Mouse (Mus musculus): ENCODE measurements around the gene Capn13.
"Not testable (repeated sequence)": the region's sequence is repeated elsewhere in the genome, so short reads cannot be mapped to it uniquely, and the experiment has no call there.

The Capn13 gene

DNA sequence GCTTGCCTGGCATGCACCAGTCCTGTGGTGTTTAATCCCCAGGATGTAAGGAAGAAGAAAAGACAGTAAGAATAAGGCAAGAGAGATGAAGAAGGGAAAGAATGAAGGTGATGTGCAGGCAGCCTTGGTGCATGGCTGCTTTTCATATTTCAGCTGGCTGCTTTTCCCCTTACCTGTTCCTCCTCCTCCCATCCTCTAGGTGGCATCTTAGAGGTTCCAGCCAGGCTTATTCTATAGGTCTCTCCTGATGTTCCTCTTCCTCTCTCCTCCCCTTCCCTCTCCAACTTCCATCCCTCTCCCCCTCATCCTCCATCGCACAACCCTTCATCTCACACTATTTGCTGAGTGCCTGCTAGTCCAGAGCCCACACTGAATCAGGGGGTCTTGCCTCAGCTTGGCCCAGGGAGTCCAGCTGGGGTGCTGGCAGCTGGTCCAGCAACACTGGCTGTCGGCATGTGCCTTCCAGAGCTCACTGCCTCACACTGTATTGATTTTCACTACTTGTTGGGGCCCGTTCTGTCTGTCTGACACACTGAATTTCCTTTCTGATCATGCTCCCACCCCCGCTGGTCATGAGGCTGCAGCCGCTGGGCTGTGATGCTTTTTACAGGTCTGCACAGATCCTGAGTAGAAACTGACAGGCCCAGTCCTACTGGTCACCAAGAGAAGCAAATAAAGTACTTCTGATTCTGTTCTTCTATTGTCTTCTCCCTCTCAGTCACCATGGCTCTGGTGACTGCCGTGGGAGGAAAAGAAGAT is 56.9 kb downstream of the Capn13 start:
- peak; percentile 4 for DNase-seq (ENCODE audit: low read depth, low spot score)

DNA sequence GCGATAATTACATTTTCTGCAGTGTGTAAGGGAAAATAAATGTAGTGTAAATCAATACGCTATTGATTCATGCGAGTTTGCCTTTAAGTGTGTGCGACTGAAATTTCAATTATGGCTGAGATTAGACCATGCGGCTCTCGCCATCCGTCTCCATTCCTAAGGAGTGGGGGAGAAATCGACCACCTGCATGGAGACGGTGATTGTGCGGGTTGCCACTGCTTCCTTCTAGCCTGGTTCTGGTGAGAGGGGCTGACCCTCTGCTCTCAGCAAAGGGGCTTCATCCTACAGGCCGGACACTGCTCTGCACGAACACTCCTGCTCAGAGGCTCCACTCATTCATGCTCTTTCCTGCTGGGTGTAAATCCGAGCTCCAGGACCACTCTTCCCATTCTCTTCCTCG is 58.0 kb downstream of the Capn13 start:
- no peak for DNase-seq (ENCODE audit: low read depth, low spot score)

DNA sequence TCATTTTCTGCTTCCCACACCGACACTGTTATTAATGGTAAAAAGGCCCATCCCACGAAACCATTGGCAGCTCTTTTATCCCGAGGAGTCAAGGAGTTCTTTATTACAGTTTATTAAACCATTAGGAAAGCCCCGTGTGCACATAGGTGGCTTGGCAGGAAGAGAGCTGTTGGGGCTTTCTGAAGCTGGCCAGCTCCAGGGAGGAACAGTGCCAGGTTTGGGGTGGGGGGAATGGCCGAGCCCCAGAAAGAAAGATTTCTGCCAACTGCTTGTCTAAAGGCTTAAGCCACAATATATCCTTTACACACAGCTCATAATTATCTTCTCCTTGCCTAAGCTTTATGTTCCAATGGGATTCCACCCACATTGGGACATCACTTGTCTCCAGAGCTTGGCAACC is 71.6 kb downstream of the Capn13 start:
- no peak for DNase-seq (ENCODE audit: low read depth, low spot score)

DNA sequence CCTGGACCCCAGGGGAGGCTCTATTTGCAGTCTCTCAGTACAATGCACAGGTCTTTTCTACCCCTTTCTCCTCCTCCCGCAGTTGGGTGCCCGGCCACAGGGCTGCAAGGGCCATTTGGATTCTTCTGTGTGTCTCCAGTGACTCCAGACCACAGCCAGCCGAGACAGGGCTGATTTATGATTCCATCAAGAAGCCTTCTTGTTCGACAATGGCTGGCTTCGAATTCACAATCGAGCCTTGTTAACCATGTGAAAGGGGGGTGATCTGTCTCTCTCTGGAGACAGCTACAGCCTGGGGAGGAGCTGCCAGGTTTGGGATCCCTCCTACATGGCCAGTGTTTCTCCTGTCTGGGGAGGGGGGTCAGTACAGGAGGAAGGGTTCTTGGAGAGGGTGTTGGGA is 75.4 kb downstream of the Capn13 start:
- DNase-seq (ENCODE audit: low read depth, low spot score), result no peak

DNA sequence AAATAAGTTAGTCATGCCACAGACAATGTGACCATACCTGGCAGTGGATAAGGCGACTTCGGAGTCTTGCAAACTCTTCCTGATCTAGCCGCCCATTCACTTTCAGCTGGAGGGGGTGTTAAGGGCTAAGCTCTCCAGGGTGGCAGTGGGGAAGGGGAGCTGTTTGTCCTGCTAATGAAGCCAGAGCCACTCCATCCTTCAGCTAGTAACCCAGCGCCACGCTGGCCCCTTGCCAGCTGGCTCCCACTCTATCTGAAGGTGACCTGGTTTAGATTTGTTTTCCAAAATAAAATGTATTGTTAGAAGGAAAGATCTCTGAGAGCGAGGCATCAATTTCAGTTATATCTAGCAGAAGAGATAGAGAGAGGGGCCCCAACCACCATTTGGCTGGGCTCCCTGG is 75.9 kb downstream of the Capn13 start:
- no peak for DNase-seq (ENCODE audit: low read depth, low spot score)

DNA sequence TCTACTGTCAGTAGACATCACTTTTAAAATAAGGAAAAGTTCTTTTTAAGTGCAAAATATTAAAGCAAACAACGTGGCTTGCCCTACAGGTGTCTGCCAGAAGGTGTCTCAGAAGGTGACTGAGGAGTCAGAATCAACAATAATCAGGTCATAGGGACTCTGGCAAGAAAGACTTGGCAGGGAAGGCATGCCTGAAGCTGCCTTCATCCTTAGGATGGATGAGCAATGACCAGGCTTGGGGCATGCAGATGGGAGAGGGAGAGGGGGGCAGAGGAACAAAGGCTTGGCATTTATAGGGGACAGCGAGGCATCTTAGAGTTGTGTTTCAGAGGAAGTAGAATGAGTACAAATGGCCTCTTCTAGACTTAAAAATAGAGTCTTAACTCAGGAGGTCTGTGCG is 76.7 kb downstream of the Capn13 start:
- DNase-seq (ENCODE audit: low read depth, low spot score), result no peak

DNA sequence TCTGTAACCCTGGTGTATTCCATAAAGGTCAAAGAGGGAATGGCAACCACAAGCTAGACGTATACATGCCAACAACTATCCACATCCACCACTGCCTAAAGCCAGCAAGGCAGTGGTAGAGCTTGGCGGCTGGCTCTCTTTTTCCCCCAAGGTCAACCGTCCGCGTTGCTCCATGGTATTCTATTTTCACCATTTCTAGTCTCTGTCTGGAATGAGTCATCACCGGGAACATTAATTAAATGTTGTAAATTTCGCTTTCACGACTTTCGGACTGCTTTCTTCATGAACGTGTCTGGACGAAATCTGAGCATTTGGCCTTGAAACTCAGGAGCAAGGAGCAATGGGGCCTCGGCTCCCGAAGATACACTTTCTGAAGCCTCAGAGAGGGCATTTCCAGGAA is 85.9 kb downstream of the Capn13 start:
- DNase-seq (ENCODE audit: low read depth, low spot score), result no peak

DNA sequence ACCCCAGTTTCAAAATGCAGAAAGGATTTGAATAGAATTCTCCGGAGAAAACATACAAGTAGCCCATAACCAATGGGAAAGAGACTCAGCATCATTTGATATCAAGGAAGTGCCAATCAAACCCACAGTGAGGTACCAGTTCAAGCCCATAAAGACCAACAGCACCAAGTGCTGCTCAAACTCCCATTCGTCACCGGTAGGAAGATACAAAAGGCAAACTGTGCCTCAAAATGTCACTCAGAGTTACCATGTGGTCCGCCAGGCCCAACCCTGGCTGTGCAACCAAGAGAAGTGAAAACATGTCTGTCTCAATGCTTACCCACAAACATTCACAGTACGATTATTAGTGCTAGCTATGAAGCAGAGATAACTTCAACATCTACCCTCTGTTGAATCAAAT is 89.2 kb downstream of the Capn13 start:
- no peak for DNase-seq (ENCODE audit: low read depth, low spot score)

DNA sequence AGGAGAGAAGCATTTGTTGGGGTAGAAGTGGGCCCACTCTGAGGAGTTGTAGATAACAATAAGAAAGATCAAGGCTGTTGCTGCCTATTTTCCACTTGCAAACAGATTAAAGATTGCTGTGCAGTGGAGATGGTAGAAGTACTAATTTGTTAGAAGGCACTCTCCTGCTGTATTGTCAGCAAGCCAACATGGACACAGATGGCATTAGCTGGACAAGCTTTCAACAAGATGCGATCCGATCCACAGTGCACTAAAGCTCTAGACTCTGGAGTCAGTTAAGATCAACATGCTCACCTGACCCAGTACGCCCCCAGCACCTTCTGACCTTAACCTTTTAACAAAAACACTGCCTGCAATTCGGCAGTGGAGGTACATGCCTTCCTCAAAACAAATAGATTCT is 92.0 kb downstream of the Capn13 start:
- no peak for DNase-seq (ENCODE audit: low read depth, low spot score)

DNA sequence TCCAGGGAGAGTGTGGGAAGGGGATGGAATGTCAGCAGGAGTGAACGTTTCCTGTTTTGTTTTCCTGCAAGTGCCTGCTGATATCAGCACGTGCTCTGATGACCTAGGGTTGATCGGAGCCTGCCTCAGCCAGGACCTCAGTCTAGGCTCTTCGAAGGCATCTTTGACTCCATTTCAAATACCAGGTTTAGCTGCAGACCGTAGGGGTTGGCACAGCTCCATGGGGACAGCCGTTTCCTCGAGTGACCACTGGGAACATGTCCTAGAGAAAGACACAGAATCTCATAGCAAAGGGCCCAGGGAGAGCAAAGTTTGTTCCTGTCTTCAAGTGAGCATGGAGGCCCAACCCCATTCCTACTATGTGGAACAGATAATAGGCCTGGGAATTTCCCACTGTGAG is 94.0 kb downstream of the Capn13 start:
- peak; percentile 24 for DNase-seq (ENCODE audit: low read depth, low spot score)

DNA sequence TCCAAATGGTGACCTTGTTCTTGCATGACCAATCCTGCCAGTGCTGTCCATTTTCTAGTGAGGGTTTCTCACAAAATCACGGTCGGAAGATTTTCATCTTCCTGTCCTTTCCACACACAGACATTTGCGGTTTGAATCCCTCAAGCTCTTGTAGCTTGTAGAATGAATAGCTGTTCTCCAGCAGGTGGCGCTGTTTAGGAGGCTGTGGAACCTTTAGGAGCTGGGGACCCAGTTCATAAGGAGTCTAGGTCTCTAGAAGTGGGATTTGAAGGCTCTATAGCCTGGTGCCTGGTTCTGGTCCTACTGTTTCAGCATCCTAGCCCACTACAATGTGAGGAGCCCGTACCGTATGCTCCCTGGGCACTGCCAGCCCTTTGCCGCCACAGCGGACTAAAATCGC is 95.0 kb downstream of the Capn13 start:
- peak; percentile 88 for DNase-seq (ENCODE audit: low read depth, low spot score)

DNA sequence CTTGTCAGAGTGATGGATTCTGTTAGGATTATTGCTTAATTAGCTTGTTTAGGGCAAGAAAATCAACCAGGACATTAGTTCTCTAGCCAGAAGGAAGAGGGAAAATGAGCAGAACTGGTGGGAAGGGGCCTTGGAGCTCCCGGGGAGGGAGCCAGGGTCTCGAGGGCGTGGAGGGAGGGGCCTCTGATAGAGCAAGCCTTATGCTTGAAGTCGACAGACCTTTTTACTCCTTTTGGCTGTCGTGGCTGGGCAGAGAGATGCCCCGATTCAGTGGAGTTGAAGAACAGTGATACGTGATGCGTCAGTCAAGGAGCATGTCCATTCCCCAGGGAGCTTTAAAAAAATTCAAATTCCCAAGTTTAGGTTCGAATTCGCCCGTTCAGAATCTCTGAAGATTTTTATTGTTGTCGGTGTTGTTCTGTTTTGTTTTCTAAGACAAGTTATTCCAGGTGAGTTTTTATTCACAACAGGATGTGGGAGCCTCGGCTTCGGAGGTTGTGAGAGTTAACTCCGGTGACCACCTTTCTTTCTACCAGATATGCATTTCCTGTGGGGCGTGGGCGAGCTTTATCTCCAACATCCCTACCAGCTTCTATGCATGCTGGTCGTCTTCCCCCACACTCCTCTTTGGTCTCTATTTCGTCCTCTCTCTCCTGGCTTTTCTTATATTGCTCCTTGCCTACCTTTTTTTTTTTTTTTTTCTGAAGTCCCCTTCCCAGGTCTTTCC is 96.4 kb downstream of the Capn13 start:
- no peak for DNase-seq (ENCODE audit: low read depth, low spot score)

DNA sequence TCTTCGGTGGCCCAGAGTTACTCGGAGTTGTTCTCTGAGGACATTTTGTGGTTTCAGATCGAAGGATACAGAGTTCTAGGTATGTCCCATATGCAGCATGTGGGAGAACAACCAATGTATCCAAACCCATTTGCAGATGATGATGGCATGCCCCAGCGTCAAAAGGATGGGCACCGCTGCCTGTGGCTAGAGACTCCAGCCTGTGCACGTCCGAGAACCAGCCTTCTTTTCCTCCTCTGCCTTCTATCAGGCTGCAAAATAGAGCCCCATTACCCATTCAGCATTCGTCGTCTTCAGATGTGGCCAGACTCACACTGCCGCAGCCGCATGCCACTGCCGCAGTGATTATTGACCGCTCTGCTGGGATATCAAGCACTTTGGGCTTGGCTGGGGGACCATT is 97.0 kb downstream of the Capn13 start:
- DNase-seq (ENCODE audit: low read depth, low spot score), result no peak

DNA sequence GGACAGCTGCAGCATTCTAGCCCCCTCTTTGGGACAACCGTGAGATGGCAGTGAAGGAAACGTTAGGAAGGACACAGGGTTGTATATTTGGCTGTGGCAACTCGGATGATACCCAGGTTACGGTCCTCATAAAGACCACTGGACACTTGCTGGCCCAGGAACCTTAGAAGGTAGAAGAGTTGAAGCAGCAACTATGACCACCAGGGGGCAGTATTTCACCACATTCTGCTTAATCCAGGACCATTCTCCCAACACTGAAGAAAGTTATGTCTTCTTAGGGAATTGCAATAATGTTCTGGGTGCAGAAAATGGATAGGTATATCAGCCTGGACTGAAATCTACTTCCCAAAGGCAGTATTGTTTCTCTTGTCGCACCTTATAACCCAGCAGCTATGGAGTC is 97.4 kb downstream of the Capn13 start:
- peak; percentile 58 for DNase-seq (ENCODE audit: low read depth, low spot score)

DNA sequence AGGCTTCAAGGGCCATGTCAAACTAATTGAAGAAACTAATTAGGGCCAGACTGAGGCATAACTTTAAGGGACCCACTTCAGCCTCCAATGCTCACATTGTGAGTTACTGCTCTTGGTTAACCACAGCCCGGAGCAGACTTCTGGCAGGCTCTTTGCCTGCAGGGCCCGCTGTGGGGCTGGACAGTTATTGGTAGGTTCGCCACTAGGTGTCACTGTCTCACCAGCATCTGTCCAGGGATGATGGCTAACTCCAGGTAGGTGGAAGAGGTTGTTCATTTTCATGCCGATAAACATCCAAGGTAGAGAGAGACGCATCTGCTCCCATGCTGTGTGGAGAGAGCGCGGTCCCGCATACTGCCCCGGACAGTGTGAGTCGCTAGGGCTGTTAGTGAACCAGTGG is 98.6 kb downstream of the Capn13 start:
- peak; percentile 90 for DNase-seq (ENCODE audit: low read depth, low spot score)

DNA sequence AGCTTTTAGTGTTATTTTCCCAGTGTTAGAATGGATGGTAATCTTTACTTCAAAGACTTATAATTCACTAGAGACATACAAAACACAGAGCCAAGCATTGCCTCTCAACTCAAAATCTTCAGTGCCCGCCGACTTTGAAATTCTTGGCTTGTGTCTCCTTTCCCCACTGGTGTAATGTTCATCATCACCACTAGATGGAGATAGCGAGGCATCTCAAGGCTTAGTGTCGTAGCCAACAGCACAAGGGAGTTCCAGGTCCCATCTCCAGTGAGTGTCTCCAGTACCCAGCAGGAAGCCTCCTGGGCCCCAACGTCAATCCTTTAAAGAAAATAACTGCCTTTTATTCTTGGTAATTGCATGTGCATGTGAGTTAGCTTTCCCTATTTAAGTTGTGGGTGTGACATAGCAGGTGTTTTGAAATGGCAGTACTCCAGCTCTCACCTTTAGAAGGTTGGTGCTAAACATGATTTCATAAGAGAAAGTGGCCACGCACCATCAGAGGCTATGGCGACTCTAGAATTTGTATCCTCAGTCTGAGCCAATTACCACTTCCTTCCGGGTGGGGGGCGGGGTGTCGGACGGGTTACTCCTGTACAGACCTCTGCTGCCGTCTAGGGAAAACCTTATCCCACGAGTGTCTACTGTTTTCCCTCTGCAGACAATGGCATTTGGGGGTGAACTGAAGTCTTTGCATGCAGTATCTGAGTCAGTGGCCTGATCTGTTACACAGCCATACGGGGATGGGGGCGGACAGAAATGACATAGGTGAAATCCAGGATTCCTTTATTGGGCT is 99.2 kb downstream of the Capn13 start:
- peak; percentile 83 for DNase-seq (ENCODE audit: low read depth, low spot score)

DNA sequence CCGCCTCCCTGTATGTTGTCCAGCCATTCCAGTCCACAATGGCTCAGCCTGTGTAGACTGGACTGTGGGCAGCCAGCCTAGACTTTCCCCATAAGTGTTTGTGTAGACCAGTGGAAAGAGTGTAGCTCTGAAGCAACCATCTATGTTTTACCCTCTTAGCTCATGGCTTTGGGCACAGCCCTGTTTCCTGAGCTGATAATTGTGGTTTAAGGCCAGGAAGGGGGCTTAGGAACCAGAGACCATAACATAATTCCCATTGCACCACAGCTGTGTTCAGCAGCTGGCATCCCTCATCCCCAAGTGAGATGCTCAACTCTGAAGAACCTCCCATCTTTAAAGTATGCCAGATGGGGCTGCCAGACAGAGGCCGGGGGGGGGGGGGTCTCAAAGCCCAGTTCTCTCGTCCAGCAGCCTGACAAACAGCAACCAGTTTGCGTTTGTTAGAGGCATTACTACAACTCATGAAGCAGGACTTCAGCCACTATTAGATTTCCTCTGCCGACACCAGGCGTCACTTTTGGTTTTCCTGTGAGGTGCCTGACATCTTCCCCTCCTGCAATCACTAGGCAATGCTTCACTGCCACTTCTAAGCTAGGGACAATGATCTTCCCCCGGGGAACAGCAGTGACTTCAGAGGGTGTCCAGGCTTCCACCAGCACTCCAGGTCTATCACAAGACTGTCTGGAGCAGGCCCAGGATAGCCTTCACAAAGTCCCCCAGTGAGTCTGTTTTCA is 100.4 kb downstream of the Capn13 start:
- no peak for DNase-seq (ENCODE audit: low read depth, low spot score)

DNA sequence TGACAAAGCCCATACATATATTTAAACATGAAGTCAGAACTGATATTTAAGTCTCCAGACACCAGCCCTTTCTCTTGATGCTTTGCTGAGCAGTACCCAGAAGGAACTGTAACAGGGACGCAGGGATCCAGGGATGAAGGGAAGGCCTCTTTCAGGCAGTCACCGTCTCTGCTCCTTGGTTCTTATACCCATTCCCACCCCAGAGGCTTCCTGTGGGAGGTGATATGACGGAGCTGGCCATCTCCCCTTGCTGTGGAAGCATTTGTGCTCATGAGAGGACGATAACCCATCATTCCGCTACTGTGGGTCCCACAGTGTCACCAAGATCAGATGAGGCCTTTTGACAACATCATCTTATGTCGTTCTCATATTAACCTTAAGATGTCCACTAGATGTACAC is 101.7 kb downstream of the Capn13 start:
- no peak for DNase-seq (ENCODE audit: low read depth, low spot score)

DNA sequence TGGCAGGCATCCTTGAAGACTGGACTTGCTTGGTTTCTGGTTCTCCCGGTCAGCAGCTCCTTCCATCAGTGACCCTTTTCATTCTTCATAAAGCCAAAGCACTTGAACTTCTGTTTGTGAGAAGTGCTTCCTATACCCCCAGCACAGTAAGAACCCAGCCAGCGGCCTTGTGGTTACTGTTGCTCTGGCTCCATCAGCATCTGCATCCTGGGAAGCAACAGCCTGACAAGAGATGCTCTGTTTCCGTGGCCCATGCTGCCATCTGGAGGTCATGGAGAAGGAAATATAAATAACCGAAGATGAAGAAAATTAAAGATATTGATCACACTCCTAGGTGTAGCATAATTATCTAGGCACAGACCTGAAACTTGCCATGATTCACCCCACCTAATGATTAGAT is 103.8 kb downstream of the Capn13 start:
- peak; percentile 21 for DNase-seq (ENCODE audit: low read depth, low spot score)

DNA sequence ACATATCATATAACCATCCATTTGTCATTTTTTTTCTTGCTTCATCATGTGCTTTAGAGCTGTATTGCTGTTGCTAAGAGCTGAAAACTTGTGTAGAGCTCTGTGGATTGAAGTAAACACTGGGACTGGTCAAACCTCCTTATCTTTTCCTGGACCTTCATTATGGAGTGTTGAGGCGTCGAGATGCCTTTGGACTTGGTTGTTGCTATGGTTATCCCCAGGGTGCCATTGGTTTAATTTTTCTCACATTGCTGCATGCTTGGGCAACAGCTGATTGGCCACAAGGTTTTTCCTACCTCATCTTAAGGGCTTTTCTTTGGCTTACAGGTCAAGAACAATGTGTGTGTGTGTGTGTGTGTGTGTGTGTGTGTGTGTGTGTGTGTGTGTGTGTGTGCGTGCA is 107.4 kb downstream of the Capn13 start:
- DNase-seq (ENCODE audit: low read depth, low spot score), result no peak

DNA sequence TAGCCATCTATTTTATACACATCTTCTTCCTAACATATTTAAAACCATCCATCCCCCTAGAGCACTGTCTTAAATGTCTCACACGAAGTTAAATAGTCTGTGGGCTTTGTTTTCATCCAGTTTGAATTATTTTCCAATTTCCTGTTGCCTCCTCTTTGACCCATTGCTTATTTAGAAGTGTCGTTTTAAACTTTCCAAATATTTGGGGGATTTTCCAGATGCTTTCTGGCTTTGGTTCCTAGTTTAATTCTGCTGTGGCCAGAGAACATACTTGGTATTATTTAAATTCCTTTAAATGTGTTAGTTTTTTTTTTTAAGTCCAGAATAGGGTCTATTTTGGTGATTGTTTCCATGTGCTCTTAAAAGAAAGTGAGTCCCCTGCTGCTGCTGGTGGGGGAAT is 116.4 kb downstream of the Capn13 start:
- DNase-seq (ENCODE audit: low read depth, low spot score), result no peak

DNA sequence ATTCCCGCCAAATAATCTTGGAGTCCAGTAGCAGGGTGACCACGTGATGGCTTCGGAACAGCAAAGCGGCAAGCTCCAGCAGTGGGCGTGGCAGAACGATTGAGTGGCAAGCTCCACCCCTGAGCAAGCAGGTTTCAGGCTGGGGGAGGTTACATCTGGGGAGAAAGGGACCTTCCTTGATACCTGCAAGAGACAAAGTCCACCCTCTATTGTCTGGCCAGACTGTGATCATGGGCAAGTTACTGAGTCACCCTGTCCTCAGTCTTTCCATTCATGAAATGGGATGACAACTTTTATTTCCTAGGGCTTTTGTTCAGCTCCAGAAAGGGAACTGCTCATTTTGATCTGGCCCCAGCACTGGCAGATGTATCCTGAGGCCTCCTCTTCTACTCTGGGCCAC is 118.0 kb downstream of the Capn13 start:
- DNase-seq (ENCODE audit: low read depth, low spot score), result not testable (repeated sequence)
